Mouse (Mus musculus): ENCODE data around the gene Hpca. TPM values are rescaled to one million over a fixed set of nuclear protein-coding genes. Genes with fewer than 3 reads are reported as not detected.

Hpca gene
- polyA plus RNA-seq, 1 experiment from 2014 or later, result 26.4 TPM

DNA sequence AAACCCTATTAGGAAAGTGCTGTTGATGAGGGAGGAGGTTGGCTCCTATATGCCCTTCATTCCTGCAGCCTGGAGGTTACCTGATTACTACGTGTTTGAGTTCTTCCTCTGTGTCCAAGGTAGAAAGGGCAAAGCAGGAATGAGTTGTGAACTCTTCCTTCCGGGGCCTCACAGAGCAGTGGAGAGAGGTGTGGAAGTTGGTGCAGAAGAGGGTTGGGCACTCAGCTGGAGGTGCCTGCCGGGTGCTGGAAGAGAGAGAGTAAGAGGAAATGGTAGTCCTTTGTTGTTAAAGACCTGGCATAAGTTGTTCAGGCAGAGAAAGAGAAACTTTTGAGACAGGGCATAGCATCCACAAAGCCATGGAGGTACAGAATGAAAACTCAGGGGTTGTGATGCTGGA lies 39.9 kb downstream of the Hpca start:
- no peaks in the 10 kb centered on the region for H3K27me3 ChIP-seq (ENCODE audit: control insufficient read depth, insufficient read depth, low read length)
- 90% methylated on average over 3 of the region's 3 CpGs for WGBS
- DNase-seq, result no peak
- no peak overlapping the region for H3K9ac ChIP-seq (replicated peaks; ENCODE audit: low read length)
- no peaks in the 10 kb centered on the region for H3K4me1 ChIP-seq (ENCODE audit: control insufficient read depth, insufficient read depth, low read length)
- H3K27ac ChIP-seq (replicated peaks; ENCODE audit: low read depth, low read length), result no peak overlapping the region
- ATAC-seq (ENCODE audit: low FRiP score, low TSS enrichment), result no peak
- no peak overlapping the region for H3K4me2 ChIP-seq (ENCODE audit: low read length)
- H3K9me3 ChIP-seq (ENCODE audit: control insufficient read depth, low read length), result no peaks in the 10 kb centered on the region
- peaks cover 69% of the 10 kb centered on the region for H3K36me3 ChIP-seq (ENCODE audit: control insufficient read depth, insufficient read depth, low read length)
- no peak overlapping the region for H3K4me3 ChIP-seq (replicated peaks; ENCODE audit: low read depth, low read length)

DNA sequence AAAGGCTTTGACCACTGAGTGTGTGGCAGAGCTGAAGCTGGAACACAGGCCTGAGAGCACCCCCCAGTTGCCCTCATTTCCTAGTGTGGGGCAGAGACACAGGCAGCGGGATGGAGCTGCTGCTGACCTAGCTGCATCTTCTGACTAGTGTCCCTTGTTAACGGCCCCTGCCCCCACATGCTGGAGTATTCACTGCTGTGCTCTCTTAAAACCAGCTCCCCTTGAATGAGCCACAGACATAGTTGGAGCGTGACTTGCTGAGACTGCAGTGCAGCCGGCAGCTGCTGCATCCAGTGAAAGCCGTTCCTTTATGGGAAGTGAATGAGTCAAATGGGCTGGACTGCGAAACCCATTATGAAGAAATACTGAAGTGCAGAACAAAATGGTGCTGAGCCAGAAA lies 40.3 kb downstream of the Hpca start:
- ATAC-seq (ENCODE audit: low FRiP score, low TSS enrichment) (no peak), DNase-seq (no peak)
- Histone ChIP-seq H3K27ac (replicated peaks; ENCODE audit: low read depth, low read length) (no peak overlapping the region), H3K4me2 (ENCODE audit: low read length) (no peak overlapping the region), H3K4me3 (replicated peaks; ENCODE audit: low read depth, low read length) (no peak overlapping the region), H3K36me3 (ENCODE audit: control insufficient read depth, insufficient read depth, low read length) (peaks cover 73% of the 10 kb centered on the region), H3K9me3 (ENCODE audit: control insufficient read depth, low read length) (no peaks in the 10 kb centered on the region), H3K9ac (replicated peaks; ENCODE audit: low read length) (no peak overlapping the region), H3K4me1 (ENCODE audit: control insufficient read depth, insufficient read depth, low read length) (no peaks in the 10 kb centered on the region), H3K27me3 (ENCODE audit: control insufficient read depth, insufficient read depth, low read length) (no peaks in the 10 kb centered on the region)
- WGBS, result 81% methylated on average over 6 of the region's 6 CpGs

DNA sequence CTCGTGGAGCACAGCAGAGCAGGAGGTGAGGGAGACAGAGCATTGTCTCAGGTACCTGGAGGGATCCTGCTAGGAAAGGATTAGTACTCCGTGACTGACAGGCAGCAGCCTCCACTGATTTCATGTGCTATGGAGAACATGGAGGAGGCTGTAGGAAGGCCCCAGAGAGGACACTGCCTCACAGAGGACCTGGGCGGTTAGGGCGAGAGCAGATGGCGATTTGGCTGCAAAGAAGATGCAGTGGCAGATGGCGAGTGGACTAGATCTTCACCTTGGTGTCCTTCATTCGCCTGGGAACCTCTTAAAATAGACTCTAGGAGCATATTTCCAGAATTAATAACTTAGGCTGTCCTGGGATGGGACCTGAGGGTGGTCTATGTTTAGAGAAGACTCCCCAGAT lies 40.8 kb downstream of the Hpca start:
- H3K27ac ChIP-seq (replicated peaks; ENCODE audit: low read depth, low read length), result no peak overlapping the region
- H3K27me3 ChIP-seq (ENCODE audit: control insufficient read depth, insufficient read depth, low read length), result no peaks in the 10 kb centered on the region
- H3K36me3 ChIP-seq (ENCODE audit: control insufficient read depth, insufficient read depth, low read length), result peaks cover 78% of the 10 kb centered on the region
- H3K4me1 ChIP-seq (ENCODE audit: control insufficient read depth, insufficient read depth, low read length), result no peaks in the 10 kb centered on the region
- H3K4me2 ChIP-seq (ENCODE audit: low read length), result no peak overlapping the region
- WGBS, result 76% methylated on average over 7 of the region's 7 CpGs
- H3K9ac ChIP-seq (replicated peaks; ENCODE audit: low read length), result no peak overlapping the region
- no peaks in the 10 kb centered on the region for H3K9me3 ChIP-seq (ENCODE audit: control insufficient read depth, low read length)
- no peak for DNase-seq
- H3K4me3 ChIP-seq (replicated peaks; ENCODE audit: low read depth, low read length), result no peak overlapping the region
- ATAC-seq (ENCODE audit: low FRiP score, low TSS enrichment), result no peak

DNA sequence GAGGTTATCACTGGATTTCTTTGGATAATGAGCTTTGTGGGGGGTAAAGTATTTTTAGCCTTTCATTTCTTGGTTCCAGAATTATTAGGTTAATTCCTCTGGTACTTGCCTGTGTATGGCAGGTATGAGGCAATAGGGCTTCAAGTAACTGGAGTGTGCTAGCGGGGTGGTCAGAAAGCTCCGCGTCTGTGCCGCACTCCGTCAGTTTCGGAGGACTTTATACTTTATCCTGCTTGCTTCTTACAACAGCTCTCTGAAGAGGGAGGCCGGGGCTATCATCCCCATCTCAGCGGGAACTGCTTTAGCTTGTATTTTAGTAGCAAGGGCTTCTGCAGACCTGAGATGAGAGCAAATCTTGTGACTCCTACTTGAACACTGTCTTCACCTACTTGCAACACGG lies 42.7 kb downstream of the Hpca start:
- Histone ChIP-seq H3K36me3 (ENCODE audit: control insufficient read depth, insufficient read depth, low read length) (peaks cover 79% of the 10 kb centered on the region), H3K9ac (replicated peaks; ENCODE audit: low read length) (no peak overlapping the region), H3K4me2 (ENCODE audit: low read length) (no peak overlapping the region), H3K27ac (replicated peaks; ENCODE audit: low read depth, low read length) (no peak overlapping the region), H3K9me3 (ENCODE audit: control insufficient read depth, low read length) (no peaks in the 10 kb centered on the region), H3K4me3 (replicated peaks; ENCODE audit: low read depth, low read length) (no peak overlapping the region), H3K4me1 (ENCODE audit: control insufficient read depth, insufficient read depth, low read length) (no peaks in the 10 kb centered on the region), H3K27me3 (ENCODE audit: control insufficient read depth, insufficient read depth, low read length) (no peaks in the 10 kb centered on the region)
- 97% methylated on average over 9 of the region's 9 CpGs for WGBS
- ATAC-seq (ENCODE audit: low FRiP score, low TSS enrichment), result no peak
- DNase-seq, result no peak

DNA sequence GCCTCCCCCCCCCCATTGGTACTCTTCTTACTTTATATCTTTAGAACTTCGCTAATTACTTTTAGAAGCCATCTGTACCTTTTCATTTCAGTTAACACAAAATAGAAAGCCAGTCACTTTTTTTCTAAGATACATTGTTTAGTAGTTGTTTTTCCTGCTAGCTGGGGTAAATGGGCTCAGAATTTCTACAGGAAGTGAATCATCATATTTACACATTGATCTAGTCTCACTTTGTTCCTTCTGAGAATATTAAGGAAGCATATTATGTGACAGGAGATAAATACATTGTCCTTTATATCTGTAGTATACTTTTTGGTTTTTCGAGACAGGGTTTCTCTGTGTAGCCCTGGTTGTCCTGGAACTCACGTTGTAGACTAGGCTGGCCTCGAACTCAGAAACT lies 53.0 kb downstream of the Hpca start:
- ATAC-seq (ENCODE audit: low FRiP score, low TSS enrichment) (no peak), DNase-seq (no peak)
- no peak overlapping the region for H3K4me3 ChIP-seq (replicated peaks; ENCODE audit: low read depth, low read length)
- no peaks in the 10 kb centered on the region for H3K9me3 ChIP-seq (ENCODE audit: control insufficient read depth, low read length)
- no peak overlapping the region for H3K4me2 ChIP-seq (ENCODE audit: low read length)
- no peak overlapping the region for H3K9ac ChIP-seq (replicated peaks; ENCODE audit: low read length)
- H3K36me3 ChIP-seq (ENCODE audit: control insufficient read depth, insufficient read depth, low read length), result peaks cover 7% of the 10 kb centered on the region
- WGBS, result 94% methylated on average over 4 of the region's 4 CpGs
- H3K27me3 ChIP-seq (ENCODE audit: control insufficient read depth, insufficient read depth, low read length), result no peaks in the 10 kb centered on the region
- no peaks in the 10 kb centered on the region for H3K4me1 ChIP-seq (ENCODE audit: control insufficient read depth, insufficient read depth, low read length)
- H3K27ac ChIP-seq (replicated peaks; ENCODE audit: low read depth, low read length), result no peak overlapping the region

DNA sequence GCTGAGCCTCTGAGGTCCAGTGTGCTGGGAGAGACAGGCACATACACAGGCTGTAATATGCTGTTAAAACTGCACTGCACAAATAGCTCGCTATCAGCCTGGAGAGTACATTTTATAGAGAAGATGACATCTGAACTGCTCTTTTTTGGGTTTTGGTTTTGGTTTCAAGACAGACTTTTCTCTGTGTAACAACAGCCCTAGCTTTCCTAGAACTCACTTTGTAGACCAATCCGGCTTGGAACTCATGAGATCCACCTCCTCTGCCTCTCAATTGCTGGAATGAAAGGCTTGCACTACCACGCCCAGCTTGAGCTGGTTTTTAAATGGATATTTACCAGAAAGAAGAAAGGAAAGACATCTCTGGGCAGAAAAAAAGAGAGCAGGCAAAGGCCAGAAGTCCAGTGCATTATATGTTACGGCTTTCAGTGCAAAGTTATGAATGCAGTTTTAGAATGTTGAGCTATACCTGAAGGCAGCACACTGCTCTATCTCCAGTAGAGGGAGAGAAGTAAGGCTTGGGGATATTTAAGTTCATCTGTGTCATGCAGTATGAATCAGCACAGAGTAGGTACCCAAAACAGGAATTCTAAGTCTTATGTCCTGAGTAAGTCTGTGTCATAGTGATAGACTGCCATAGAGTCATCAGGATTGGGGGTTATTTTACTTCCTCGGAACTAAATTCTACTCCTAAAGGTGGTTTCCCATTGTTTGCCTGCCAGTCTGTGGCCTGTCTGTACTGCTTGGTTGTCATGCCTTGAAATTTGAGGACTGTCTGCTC lies 54.0 kb downstream of the Hpca start:
- no peak overlapping the region for H3K4me2 ChIP-seq (ENCODE audit: low read length)
- no peaks in the 10 kb centered on the region for H3K4me1 ChIP-seq (ENCODE audit: control insufficient read depth, insufficient read depth, low read length)
- no peak overlapping the region for H3K9ac ChIP-seq (replicated peaks; ENCODE audit: low read length)
- ATAC-seq (ENCODE audit: low FRiP score, low TSS enrichment), result no peak
- DNase-seq, result no peak
- no peak overlapping the region for H3K4me3 ChIP-seq (replicated peaks; ENCODE audit: low read depth, low read length)
- no peak overlapping the region for H3K27ac ChIP-seq (replicated peaks; ENCODE audit: low read depth, low read length)
- H3K27me3 ChIP-seq (ENCODE audit: control insufficient read depth, insufficient read depth, low read length), result no peaks in the 10 kb centered on the region
- no peaks in the 10 kb centered on the region for H3K9me3 ChIP-seq (ENCODE audit: control insufficient read depth, low read length)
- 87% methylated on average over 5 of the region's 5 CpGs for WGBS
- H3K36me3 ChIP-seq (ENCODE audit: control insufficient read depth, insufficient read depth, low read length), result no peaks in the 10 kb centered on the region

DNA sequence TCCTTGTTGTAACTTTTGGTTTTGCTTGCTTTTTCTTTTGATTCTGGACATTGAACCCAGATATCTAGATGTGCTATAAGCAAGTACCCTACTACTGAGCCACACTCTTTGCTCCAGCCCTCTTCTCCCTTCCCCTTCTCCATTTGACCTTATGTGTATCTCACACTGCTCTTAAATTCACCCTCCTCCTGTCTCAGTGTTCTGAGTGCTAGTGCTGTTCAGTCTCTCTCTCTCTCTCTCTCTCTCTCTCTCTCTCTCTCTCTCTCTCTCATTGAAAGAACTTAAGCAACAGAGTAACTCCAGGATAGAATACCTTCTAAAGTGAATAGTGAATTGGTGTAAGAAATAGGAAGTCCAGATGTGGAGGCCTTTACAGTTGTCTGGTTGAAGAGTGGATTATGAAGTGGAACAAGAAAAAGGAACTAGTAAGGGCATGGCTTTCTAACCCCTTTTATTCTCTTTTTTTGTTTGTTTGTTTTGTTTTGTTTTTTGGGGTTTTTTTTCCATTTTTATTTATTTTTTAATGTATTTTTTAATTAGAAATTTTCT lies 56.1 kb downstream of the Hpca start:
- Histone ChIP-seq H3K4me3 (replicated peaks; ENCODE audit: low read depth, low read length) (no peak overlapping the region), H3K27ac (replicated peaks; ENCODE audit: low read depth, low read length) (no peak overlapping the region), H3K4me2 (ENCODE audit: low read length) (no peak overlapping the region), H3K36me3 (ENCODE audit: control insufficient read depth, insufficient read depth, low read length) (no peaks in the 10 kb centered on the region), H3K27me3 (ENCODE audit: control insufficient read depth, insufficient read depth, low read length) (no peaks in the 10 kb centered on the region), H3K9me3 (ENCODE audit: control insufficient read depth, low read length) (no peaks in the 10 kb centered on the region), H3K4me1 (ENCODE audit: control insufficient read depth, insufficient read depth, low read length) (0 out of 2 replicates have a peak, but pooled peaks cover 10% of the 10 kb centered on the region), H3K9ac (replicated peaks; ENCODE audit: low read length) (no peak overlapping the region)
- ATAC-seq (ENCODE audit: low FRiP score, low TSS enrichment), result no peak
- DNase-seq, result no peak

DNA sequence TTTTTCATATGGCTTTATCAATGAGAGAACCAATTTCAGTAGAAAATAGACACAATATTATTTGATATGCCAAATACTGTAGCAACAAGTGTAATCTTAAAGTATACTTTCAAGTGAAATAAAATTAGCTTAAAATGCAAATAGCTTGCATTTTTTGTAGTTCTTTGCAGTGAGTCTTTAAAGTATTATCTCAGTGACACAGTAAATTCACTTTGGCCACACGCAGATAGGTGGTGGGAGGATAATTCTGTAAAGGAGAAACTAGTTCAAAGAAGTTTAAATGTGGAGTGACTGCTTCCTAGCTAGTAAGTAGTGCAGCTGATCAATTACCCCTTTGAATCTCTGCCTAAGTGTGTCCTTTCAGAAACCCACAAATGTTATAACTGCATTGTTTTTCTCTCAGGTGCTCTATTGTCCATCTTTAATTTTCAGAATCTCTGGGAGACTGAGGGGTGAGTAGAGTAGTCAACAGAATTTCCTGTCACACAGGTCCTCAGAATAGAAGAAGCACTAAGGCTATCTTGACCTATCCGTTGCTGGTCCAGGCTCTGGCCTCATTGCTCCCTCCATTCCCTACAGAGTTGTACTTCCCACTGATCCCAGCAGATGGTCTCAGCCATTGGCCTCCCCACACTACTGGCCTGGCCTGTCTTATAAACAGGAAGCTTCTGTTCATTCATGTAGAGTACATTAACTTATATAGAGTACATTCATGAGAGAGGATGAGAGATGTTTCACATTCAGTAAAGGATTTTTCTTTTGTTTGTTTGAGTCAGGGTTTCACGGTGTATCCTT lies 59.4 kb downstream of the Hpca start:
- 81% methylated on average over 3 of the region's 3 CpGs for WGBS
- H3K36me3 ChIP-seq (ENCODE audit: control insufficient read depth, insufficient read depth, low read length), result no peaks in the 10 kb centered on the region
- no peaks in the 10 kb centered on the region for H3K27me3 ChIP-seq (ENCODE audit: control insufficient read depth, insufficient read depth, low read length)
- no peak overlapping the region for H3K27ac ChIP-seq (replicated peaks; ENCODE audit: low read depth, low read length)
- no peak for ATAC-seq (ENCODE audit: low FRiP score, low TSS enrichment)
- no peaks in the 10 kb centered on the region for H3K9me3 ChIP-seq (ENCODE audit: control insufficient read depth, low read length)
- H3K4me2 ChIP-seq (ENCODE audit: low read length), result no peak overlapping the region
- peaks cover 24% of the 10 kb centered on the region for H3K4me1 ChIP-seq (ENCODE audit: control insufficient read depth, insufficient read depth, low read length)
- H3K9ac ChIP-seq (replicated peaks; ENCODE audit: low read length), result no peak overlapping the region
- no peak for DNase-seq
- H3K4me3 ChIP-seq (replicated peaks; ENCODE audit: low read depth, low read length), result no peak overlapping the region
